Mouse (Mus musculus) erythroblast, embryonic 14.5 days (primary cell): ENCODE results near the gene Cdc26.

Experiments used
- GATA1 ChIP-seq: IDR thresholded peaks from 2 replicates; pipeline ENCODE4 v1.6.1; 2012; ENCODE audit warnings: low read length, inconsistent platforms, mixed read lengths
- TAL1 ChIP-seq: IDR thresholded peaks from 3 replicates; pipeline ENCODE4 v1.6.1; 2012; ENCODE audit warnings: low read length, inconsistent platforms, mixed read lengths

DNA sequence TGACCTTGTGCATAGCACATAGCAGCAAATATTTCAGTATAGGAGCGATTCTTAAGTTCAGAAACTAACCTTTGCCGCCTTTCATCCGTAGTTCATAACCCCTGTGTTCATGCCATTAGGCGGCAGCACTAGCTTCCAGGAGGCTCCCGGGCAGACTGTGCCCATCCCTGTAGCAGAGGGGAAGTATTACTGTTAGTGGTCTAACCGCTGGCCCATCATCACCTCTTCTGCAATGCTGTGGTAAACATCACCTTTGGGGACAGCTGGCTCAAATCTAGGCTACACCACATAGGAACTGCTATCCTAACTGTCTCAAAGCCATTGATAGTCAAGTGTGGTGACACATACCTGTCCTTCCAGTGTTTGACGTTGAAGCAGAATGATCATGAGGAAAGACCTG lies 16.6 kb downstream of the Cdc26 start:
- no peak for TF ChIP-seq GATA1
- TF ChIP-seq TAL1, result no peak
